Mouse (Mus musculus) testis, adult 2 months (tissue): ENCODE measurements at regions not wholly inside any gene's neighbourhood (a gene's known extent, or its start where the extent isn't known, plus 50 kb on each side); places are given as distances from the start of the nearest gene placed in this dataset.

Experiments
- CTCF ChIP-seq: fragments of 200-500 bp; IDR thresholded peaks from 2 replicates; pipeline ENCODE4 v1.5.1; 2012; ENCODE audit warnings: low read depth, mild to moderate bottlenecking, inconsistent platforms, low read length, moderate library complexity; ENCODE audit not compliant: control insufficient read depth, insufficient read depth, insufficient replicate concordance
- POLR2A ChIP-seq: fragments of 200-500 bp; IDR thresholded peaks from 2 replicates; pipeline ENCODE4 v1.6.1; 2012; ENCODE audit warnings: low read depth, mild to moderate bottlenecking, inconsistent platforms, low read length, moderate library complexity; ENCODE audit not compliant: control insufficient read depth

DNA sequence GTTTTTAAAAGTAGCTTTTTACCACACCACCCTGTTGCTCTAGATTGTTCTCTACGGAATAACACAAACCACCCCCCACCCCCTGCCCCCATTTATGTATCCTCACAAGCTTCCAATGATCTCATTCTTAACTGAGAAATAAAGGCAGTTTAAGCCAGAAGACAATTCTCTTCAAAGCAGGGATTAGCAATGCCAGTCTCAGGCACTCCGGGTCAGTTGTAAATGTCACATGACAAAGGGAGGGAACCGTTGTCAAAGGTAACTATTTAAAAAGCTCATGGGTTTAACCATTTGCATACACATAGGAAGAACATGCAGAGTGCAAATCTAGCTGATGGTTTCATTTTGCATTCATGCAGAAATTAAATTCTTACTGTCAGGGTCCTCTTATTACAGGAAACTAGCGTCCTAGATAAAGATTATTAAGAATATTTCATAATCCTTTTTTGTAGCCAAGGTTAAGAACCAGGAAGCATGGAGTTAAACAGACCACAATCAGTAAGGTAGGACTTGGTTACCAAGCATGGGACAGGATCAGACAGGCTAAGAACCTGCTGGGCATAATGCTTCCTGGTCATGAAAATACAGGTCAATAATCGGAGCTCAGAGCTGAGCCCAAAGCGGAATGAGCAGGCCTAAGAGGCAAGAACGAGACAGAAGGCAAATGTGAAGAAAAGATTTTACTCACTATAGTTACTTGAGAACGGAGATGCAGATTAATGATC lies 256.2 kb downstream of the Ikzf2 start:
- TF ChIP-seq CTCF: no peak
- no peak for TF ChIP-seq POLR2A
